ENCODE assay signal across 9 mouse cellular contexts in the genomic region with DNA sequence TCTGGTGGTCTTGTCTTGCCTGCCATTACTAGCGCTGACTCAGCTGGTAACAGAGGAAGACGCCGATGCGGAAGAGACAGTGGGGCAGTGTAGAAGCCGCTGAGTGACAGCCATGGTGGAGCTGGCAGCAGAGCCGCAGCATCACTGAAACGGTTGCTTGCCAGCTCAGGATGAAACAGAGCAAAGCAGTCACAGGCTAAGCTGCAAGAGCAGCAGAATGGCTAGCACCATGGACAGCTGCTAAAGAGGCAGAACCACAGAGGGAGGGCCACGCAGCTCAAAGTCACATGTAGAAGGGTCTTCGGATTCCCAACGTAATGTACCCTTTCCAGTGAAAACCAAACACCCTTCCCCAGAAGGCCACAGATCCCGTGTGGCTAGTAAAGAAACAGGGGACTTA.
DNase-seq lines count a peak whose midpoint lies in the region; ATAC-seq and TF ChIP-seq lines count a peak whose summit lies in the region.
"Had no signal": no experiment of that assay in that cellular context is flagged by ENCODE, and none has a peak within 500 bp of the region (broad histone marks: within the 10 kb centered on the region; RNA-seq: fewer than 3 reads in every experiment).

No protein-coding gene starts in this region.

- WGBS in forebrain, embryonic 11.5 days: 32% methylated on average over 11 of the region's 11 CpGs
- WGBS in forebrain, embryonic 15.5 days: 32% methylated on average over 11 of the region's 11 CpGs
- 40% methylated on average over 11 of the region's 11 CpGs for WGBS in midbrain, embryonic 10.5 days
- WGBS in midbrain, embryonic 16.5 days: 35% methylated on average over 11 of the region's 11 CpGs
- WGBS in liver, postnatal 0 days (ENCODE audit: insufficient replicate concordance): 23% methylated on average over 11 of the region's 11 CpGs

- DNase-seq in forebrain, embryonic 11.5 days (ENCODE audit: low spot score): peak; percentile 57
- DNase-seq in midbrain, embryonic 10.5 days (ENCODE audit: low spot score): peak; percentile 33
- peak; percentile 30 for DNase-seq in liver, postnatal 0 days
- no peak for DNase-seq in cerebellum, adult 18-20 months
- DNase-seq in natural killer cell, adult 2 months (ENCODE audit: low spot score in 2 of 2): no peak

- no peak overlapping the region for H3K27ac ChIP-seq in forebrain, embryonic 11.5 days (ENCODE audit: low read depth, low read length)
- H3K27ac ChIP-seq in forebrain, embryonic 15.5 days (replicated peaks): no peak overlapping the region
- H3K27ac ChIP-seq in midbrain, embryonic 10.5 days (replicated peaks): no peak overlapping the region
- no peak overlapping the region for H3K27ac ChIP-seq in midbrain, embryonic 16.5 days (ENCODE audit: low read length)
- H3K27ac ChIP-seq in liver, postnatal 0 days (ENCODE audit: low read depth): no peak overlapping the region
- H3K27ac ChIP-seq: lung, embryonic 15.5 days had no signal

- H3K4me3 ChIP-seq in forebrain, embryonic 11.5 days (ENCODE audit: low read depth, low read length): no peak overlapping the region
- no peak overlapping the region for H3K4me3 ChIP-seq in forebrain, embryonic 15.5 days
- no peak overlapping the region for H3K4me3 ChIP-seq in midbrain, embryonic 10.5 days
- H3K4me3 ChIP-seq in midbrain, embryonic 16.5 days (ENCODE audit: low read depth, low read length): no peak overlapping the region
- H3K4me3 ChIP-seq in liver, postnatal 0 days (ENCODE audit: low read depth, low read length): no peak overlapping the region
- H3K4me3 ChIP-seq: lung, embryonic 15.5 days had no signal

- TF ChIP-seq EP300 in liver, postnatal 0 days (IDR thresholded peaks at IDR 0.05; ENCODE audit: low read depth): no peak

- no peak overlapping the region for H3K9ac ChIP-seq in forebrain, embryonic 11.5 days (ENCODE audit: low read length)
- H3K9ac ChIP-seq in forebrain, embryonic 15.5 days (replicated peaks): no peak overlapping the region
- H3K9ac ChIP-seq in midbrain, embryonic 16.5 days (ENCODE audit: low read depth, low read length): no peak overlapping the region
- no peak overlapping the region for H3K9ac ChIP-seq in liver, postnatal 0 days (replicated peaks)
- H3K9ac ChIP-seq: lung, embryonic 15.5 days had no signal

- H3K9me3 ChIP-seq in forebrain, embryonic 11.5 days (ENCODE audit: control insufficient read depth, low read length): no peaks in the 10 kb centered on the region
- no peaks in the 10 kb centered on the region for H3K9me3 ChIP-seq in forebrain, embryonic 15.5 days
- H3K9me3 ChIP-seq in midbrain, embryonic 10.5 days (replicated peaks): no peaks in the 10 kb centered on the region
- H3K9me3 ChIP-seq in midbrain, embryonic 16.5 days (replicated peaks; ENCODE audit: control insufficient read depth, low read length, poor library complexity, severe bottlenecking): no peaks in the 10 kb centered on the region
- H3K9me3 ChIP-seq in liver, postnatal 0 days (ENCODE audit: low read length): no peaks in the 10 kb centered on the region
- H3K9me3 ChIP-seq: lung, embryonic 15.5 days had no signal

- H3K36me3 ChIP-seq in forebrain, embryonic 11.5 days (ENCODE audit: control insufficient read depth, insufficient read depth, low read length): no peaks in the 10 kb centered on the region
- H3K36me3 ChIP-seq in forebrain, embryonic 15.5 days: no peaks in the 10 kb centered on the region
- H3K36me3 ChIP-seq in midbrain, embryonic 10.5 days: no peaks in the 10 kb centered on the region
- no peaks in the 10 kb centered on the region for H3K36me3 ChIP-seq in midbrain, embryonic 16.5 days (ENCODE audit: control insufficient read depth, insufficient read depth, low read length)
- H3K36me3 ChIP-seq in liver, postnatal 0 days (replicated peaks; ENCODE audit: insufficient read depth, low read length): no peaks in the 10 kb centered on the region
- H3K36me3 ChIP-seq: lung, embryonic 15.5 days had no signal

- H3K4me2 ChIP-seq in forebrain, embryonic 11.5 days (ENCODE audit: low read depth, low read length, severe bottlenecking): no peak overlapping the region
- H3K4me2 ChIP-seq in forebrain, embryonic 15.5 days (replicated peaks): no peak overlapping the region
- H3K4me2 ChIP-seq in midbrain, embryonic 16.5 days (ENCODE audit: low read length): no peak overlapping the region
- no peak overlapping the region for H3K4me2 ChIP-seq in liver, postnatal 0 days (ENCODE audit: low read depth, low read length)
- H3K4me2 ChIP-seq: lung, embryonic 15.5 days had no signal

- ATAC-seq in forebrain, embryonic 11.5 days (replicated peaks; ENCODE audit: low FRiP score): no peak
- ATAC-seq in forebrain, embryonic 15.5 days (replicated peaks): no peak
- ATAC-seq in midbrain, embryonic 16.5 days: no peak
- peak; percentile 77 for ATAC-seq in common myeloid progenitor, adult 5-6 weeks (replicated peaks; ENCODE audit: low read depth, poor library complexity, severe bottlenecking)
- no peak for ATAC-seq in liver, postnatal 0 days

- H3K27me3 ChIP-seq in forebrain, embryonic 11.5 days (ENCODE audit: control insufficient read depth, insufficient read depth, low read length): no peaks in the 10 kb centered on the region
- no peaks in the 10 kb centered on the region for H3K27me3 ChIP-seq in forebrain, embryonic 15.5 days
- H3K27me3 ChIP-seq in midbrain, embryonic 10.5 days (ENCODE audit: low read depth, poor library complexity, severe bottlenecking): no peaks in the 10 kb centered on the region
- no peaks in the 10 kb centered on the region; the same call in 1 of the 2 replicates for H3K27me3 ChIP-seq in midbrain, embryonic 16.5 days (ENCODE audit: control insufficient read depth, insufficient read depth, low read depth, low read length)
- H3K27me3 ChIP-seq in liver, postnatal 0 days (ENCODE audit: insufficient read depth, low read length): no peaks in the 10 kb centered on the region
- H3K27me3 ChIP-seq: lung, embryonic 15.5 days had no signal

- H3K4me1 ChIP-seq in forebrain, embryonic 11.5 days (replicated peaks; ENCODE audit: control insufficient read depth, insufficient read depth, low read length): no peaks in the 10 kb centered on the region
- peaks cover 3% of the 10 kb centered on the region; the same call in 1 of the 2 replicates for H3K4me1 ChIP-seq in forebrain, embryonic 15.5 days
- H3K4me1 ChIP-seq in midbrain, embryonic 10.5 days: peaks cover 11% of the 10 kb centered on the region
- no peaks in the 10 kb centered on the region for H3K4me1 ChIP-seq in midbrain, embryonic 16.5 days (ENCODE audit: control insufficient read depth, insufficient read depth, low read length)
- H3K4me1 ChIP-seq in liver, postnatal 0 days (ENCODE audit: insufficient read depth): no peaks in the 10 kb centered on the region
- H3K4me1 ChIP-seq: lung, embryonic 15.5 days had no signal

- no peak for TF ChIP-seq CTCF in liver, postnatal 0 days (IDR thresholded peaks at IDR 0.05; ENCODE audit: low read depth)

Comparison
In these comparisons a context has a peak if more than half of its experiments do, and no peak if none do; other contexts are left out.
1. DNase-seq: peak in forebrain, embryonic 11.5 days (single experiment), midbrain, embryonic 10.5 days (single experiment) and liver, postnatal 0 days (single experiment); none in cerebellum, adult 18-20 months (0 of 2) and natural killer cell, adult 2 months (0 of 2).